Mouse (Mus musculus): ENCODE data around the gene Sh3pxd2a. TPM values are rescaled to one million over a fixed set of nuclear protein-coding genes. Genes with fewer than 3 reads are reported as not detected.

Gene Sh3pxd2a
- polyA plus RNA-seq, 1 experiment from 2014 or later: 1.7 TPM

- H3K36me3 ChIP-seq: peaks cover 2% of the 10 kb centered on the region; the same call in 1 of the 2 replicates
- no peak overlapping the region for H3K27ac ChIP-seq (replicated peaks)
- H3K27me3 ChIP-seq (ENCODE audit: low read depth, poor library complexity, severe bottlenecking): no peaks in the 10 kb centered on the region
- H3K4me3 ChIP-seq: no peak overlapping the region
- H3K4me1 ChIP-seq: peaks cover 31% of the 10 kb centered on the region
- DNase-seq (ENCODE audit: low spot score): no peak
- H3K9me3 ChIP-seq (replicated peaks): no peaks in the 10 kb centered on the region
- WGBS: 82% methylated on average over 9 of the region's 9 CpGs
Measured at GRCm38 (mm10) chr19:47439726-47440434, 24.3 kb downstream of the Sh3pxd2a start.

- Histone ChIP-seq H3K36me3 (peaks cover 2% of the 10 kb centered on the region; the same call in 1 of the 2 replicates), H3K27ac (replicated peaks) (no peak overlapping the region), H3K4me1 (peaks cover 18% of the 10 kb centered on the region), H3K27me3 (ENCODE audit: low read depth, poor library complexity, severe bottlenecking) (no peaks in the 10 kb centered on the region), H3K9me3 (replicated peaks) (no peaks in the 10 kb centered on the region), H3K4me3 (no peak overlapping the region)
- 94% methylated on average over 5 of the region's 5 CpGs for WGBS
- no peak for DNase-seq (ENCODE audit: low spot score)
Measured at GRCm38 (mm10) chr19:47438445-47438844, 25.8 kb downstream of the Sh3pxd2a start.

- DNase-seq (ENCODE audit: low spot score): no peak
- H3K27me3 ChIP-seq (ENCODE audit: low read depth, poor library complexity, severe bottlenecking): no peaks in the 10 kb centered on the region
- H3K36me3 ChIP-seq: peaks cover 2% of the 10 kb centered on the region; the same call in 1 of the 2 replicates
- WGBS: 83% methylated on average over 4 of the region's 4 CpGs
- H3K4me1 ChIP-seq: peaks cover 15% of the 10 kb centered on the region
- H3K9me3 ChIP-seq (replicated peaks): no peaks in the 10 kb centered on the region
- H3K4me3 ChIP-seq: no peak overlapping the region
- H3K27ac ChIP-seq (replicated peaks): no peak overlapping the region
Measured at GRCm38 (mm10) chr19:47437040-47437439, 27.2 kb downstream of the Sh3pxd2a start.

- WGBS: 87% methylated on average over 8 of the region's 8 CpGs
- Histone ChIP-seq H3K9me3 (replicated peaks) (no peaks in the 10 kb centered on the region), H3K4me1 (peaks cover 17% of the 10 kb centered on the region), H3K27ac (replicated peaks) (no peak overlapping the region), H3K36me3 (peaks cover 2% of the 10 kb centered on the region; the same call in 1 of the 2 replicates), H3K4me3 (no peak overlapping the region), H3K27me3 (ENCODE audit: low read depth, poor library complexity, severe bottlenecking) (no peaks in the 10 kb centered on the region)
- DNase-seq (ENCODE audit: low spot score): no peak
Measured at GRCm38 (mm10) chr19:47436236-47436635, 28.0 kb downstream of the Sh3pxd2a start.

- H3K27me3 ChIP-seq (ENCODE audit: low read depth, poor library complexity, severe bottlenecking): no peaks in the 10 kb centered on the region
- H3K4me3 ChIP-seq: no peak overlapping the region
- H3K9me3 ChIP-seq (replicated peaks): no peaks in the 10 kb centered on the region
- H3K36me3 ChIP-seq: peaks cover 2% of the 10 kb centered on the region; the same call in 1 of the 2 replicates
- H3K27ac ChIP-seq (replicated peaks): no peak overlapping the region
- peaks cover 19% of the 10 kb centered on the region for H3K4me1 ChIP-seq
- DNase-seq (ENCODE audit: low spot score): no peak
- WGBS: 95% methylated on average over 14 of the region's 14 CpGs
Measured at GRCm38 (mm10) chr19:47434655-47435054, 29.5 kb downstream of the Sh3pxd2a start.

- Histone ChIP-seq H3K4me1 (peaks cover 34% of the 10 kb centered on the region), H3K36me3 (peaks cover 2% of the 10 kb centered on the region; the same call in 1 of the 2 replicates), H3K27ac (replicated peaks) (peak overlapping the region; percentile 38; the same call in 1 of the 2 replicates), H3K27me3 (ENCODE audit: low read depth, poor library complexity, severe bottlenecking) (no peaks in the 10 kb centered on the region), H3K9me3 (replicated peaks) (no peaks in the 10 kb centered on the region), H3K4me3 (no peak overlapping the region)
- WGBS: 76% methylated on average over 10 of the region's 10 CpGs
- no peak for DNase-seq (ENCODE audit: low spot score)
Measured at GRCm38 (mm10) chr19:47432339-47432738, 31.9 kb downstream of the Sh3pxd2a start.

- peaks cover 34% of the 10 kb centered on the region for H3K4me1 ChIP-seq
- 58% methylated on average over 11 of the region's 11 CpGs for WGBS
- peaks cover 2% of the 10 kb centered on the region; the same call in 1 of the 2 replicates for H3K36me3 ChIP-seq
Measured at GRCm38 (mm10) chr19:47431189-47431931, 32.8 kb downstream of the Sh3pxd2a start.

GRCm38 (mm10) chr19:47430160-47430559 is 34.0 kb downstream of the Sh3pxd2a start:
- WGBS: 94% methylated on average over 2 of the region's 2 CpGs
- no peak for DNase-seq (ENCODE audit: low spot score)
- H3K36me3 ChIP-seq: peaks cover under 1% of the 10 kb centered on the region; the same call in 1 of the 2 replicates

More at GRCm38 (mm10) chr19:47431189-47431931, 32.8 kb downstream of the Sh3pxd2a start:
- DNase-seq (ENCODE audit: low spot score): no peak
- no peak overlapping the region for H3K4me3 ChIP-seq
- no peaks in the 10 kb centered on the region for H3K27me3 ChIP-seq (ENCODE audit: low read depth, poor library complexity, severe bottlenecking)
- H3K9me3 ChIP-seq (replicated peaks): no peaks in the 10 kb centered on the region
- peak overlapping the region; percentile 18; the same call in 1 of the 2 replicates for H3K27ac ChIP-seq (replicated peaks)

GRCm38 (mm10) chr19:47429245-47429644 is 35.0 kb downstream of the Sh3pxd2a start:
- no peak for DNase-seq (ENCODE audit: low spot score)
- WGBS: 93% methylated on average over 3 of the region's 3 CpGs
- Histone ChIP-seq H3K4me1 (peaks cover 34% of the 10 kb centered on the region), H3K9me3 (replicated peaks) (no peaks in the 10 kb centered on the region), H3K36me3 (no peaks in the 10 kb centered on the region), H3K27ac (replicated peaks) (no peak overlapping the region), H3K27me3 (ENCODE audit: low read depth, poor library complexity, severe bottlenecking) (no peaks in the 10 kb centered on the region), H3K4me3 (no peak overlapping the region)

More at GRCm38 (mm10) chr19:47430160-47430559, 34.0 kb downstream of the Sh3pxd2a start:
- Histone ChIP-seq H3K9me3 (replicated peaks) (no peaks in the 10 kb centered on the region), H3K4me1 (peaks cover 34% of the 10 kb centered on the region), H3K27me3 (ENCODE audit: low read depth, poor library complexity, severe bottlenecking) (no peaks in the 10 kb centered on the region), H3K27ac (replicated peaks) (no peak overlapping the region), H3K4me3 (no peak overlapping the region)

- Histone ChIP-seq H3K27ac (replicated peaks) (no peak overlapping the region), H3K4me1 (peaks cover 34% of the 10 kb centered on the region), H3K4me3 (no peak overlapping the region), H3K9me3 (replicated peaks) (no peaks in the 10 kb centered on the region), H3K27me3 (ENCODE audit: low read depth, poor library complexity, severe bottlenecking) (no peaks in the 10 kb centered on the region), H3K36me3 (no peaks in the 10 kb centered on the region)
- WGBS: 72% methylated on average over 7 of the region's 7 CpGs
- DNase-seq (ENCODE audit: low spot score): no peak
Measured at GRCm38 (mm10) chr19:47428794-47429193, 35.4 kb downstream of the Sh3pxd2a start.

- Histone ChIP-seq H3K27ac (replicated peaks) (0 out of 2 replicates have a peak overlapping the region, but pooled peaks have one; percentile 17), H3K4me3 (no peak overlapping the region), H3K27me3 (ENCODE audit: low read depth, poor library complexity, severe bottlenecking) (no peaks in the 10 kb centered on the region), H3K4me1 (peaks cover 34% of the 10 kb centered on the region), H3K9me3 (replicated peaks) (no peaks in the 10 kb centered on the region), H3K36me3 (no peaks in the 10 kb centered on the region)
- DNase-seq (ENCODE audit: low spot score): no peak
- 44% methylated on average over 13 of the region's 13 CpGs for WGBS
Measured at GRCm38 (mm10) chr19:47427841-47428789, 36.1 kb downstream of the Sh3pxd2a start.

- Histone ChIP-seq H3K27ac (replicated peaks) (no peak overlapping the region), H3K27me3 (ENCODE audit: low read depth, poor library complexity, severe bottlenecking) (no peaks in the 10 kb centered on the region), H3K9me3 (replicated peaks) (no peaks in the 10 kb centered on the region), H3K36me3 (no peaks in the 10 kb centered on the region), H3K4me1 (peaks cover 24% of the 10 kb centered on the region), H3K4me3 (no peak overlapping the region)
- no peak for DNase-seq (ENCODE audit: low spot score)
- WGBS: 88% methylated on average over 7 of the region's 7 CpGs
Measured at GRCm38 (mm10) chr19:47423632-47424031, 40.6 kb downstream of the Sh3pxd2a start.
